Mouse (Mus musculus): ENCODE data around the gene Cyb561a3. TPM values are rescaled to one million over a fixed set of nuclear protein-coding genes. Genes with fewer than 3 reads are reported as not detected.

The Cyb561a3 gene
- polyA plus RNA-seq, 1 experiment from 2014 or later = 18.0 TPM

DNA sequence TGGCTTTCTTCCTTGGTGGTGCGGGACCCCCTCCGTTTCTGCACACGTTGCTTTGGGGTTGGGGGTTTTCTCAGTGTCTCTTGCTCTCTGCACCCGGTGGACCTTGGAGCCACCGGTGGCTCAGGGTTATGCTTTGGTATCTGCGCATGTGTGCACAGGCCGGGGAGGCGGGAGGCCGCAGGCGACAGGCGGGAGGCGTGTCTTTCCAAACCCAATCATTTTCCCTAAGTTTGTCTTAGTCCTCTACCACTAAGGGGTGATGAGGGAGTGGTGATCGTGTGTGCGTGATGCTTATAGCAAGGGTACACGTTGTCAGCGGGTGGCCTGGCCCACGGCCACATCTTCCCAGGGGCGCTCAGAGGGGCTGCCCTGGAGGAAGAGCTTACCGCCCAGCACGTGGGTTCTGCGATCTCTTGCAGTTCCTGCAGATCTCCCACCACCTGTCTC, 57.9 kb downstream of the Cyb561a3 start:
- Histone ChIP-seq H3K4me1 (replicated peaks; ENCODE audit: control insufficient read depth, insufficient read depth, low read length) (peaks cover 17% of the 10 kb centered on the region), H3K4me3 (ENCODE audit: low read depth, low read length) (peak overlapping the region; percentile 31), H3K27ac (ENCODE audit: low read depth) (no peak overlapping the region), H3K36me3 (ENCODE audit: control insufficient read depth, insufficient read depth, low read length) (peaks cover 15% of the 10 kb centered on the region), H3K9me3 (ENCODE audit: control insufficient read depth, low read length) (no peaks in the 10 kb centered on the region), H3K27me3 (replicated peaks; ENCODE audit: control insufficient read depth, insufficient read depth, low read length) (no peaks in the 10 kb centered on the region), H3K9ac (ENCODE audit: low read length) (peak overlapping the region; percentile 43), H3K4me2 (ENCODE audit: low read length) (peak overlapping the region; percentile 98)
- under 1% methylated on average over 21 of the region's 21 CpGs for WGBS
- ATAC-seq (replicated peaks; ENCODE audit: low FRiP score, low TSS enrichment, low read depth) (peak; percentile 85), DNase-seq (ENCODE audit: low spot score) (no peak)

DNA sequence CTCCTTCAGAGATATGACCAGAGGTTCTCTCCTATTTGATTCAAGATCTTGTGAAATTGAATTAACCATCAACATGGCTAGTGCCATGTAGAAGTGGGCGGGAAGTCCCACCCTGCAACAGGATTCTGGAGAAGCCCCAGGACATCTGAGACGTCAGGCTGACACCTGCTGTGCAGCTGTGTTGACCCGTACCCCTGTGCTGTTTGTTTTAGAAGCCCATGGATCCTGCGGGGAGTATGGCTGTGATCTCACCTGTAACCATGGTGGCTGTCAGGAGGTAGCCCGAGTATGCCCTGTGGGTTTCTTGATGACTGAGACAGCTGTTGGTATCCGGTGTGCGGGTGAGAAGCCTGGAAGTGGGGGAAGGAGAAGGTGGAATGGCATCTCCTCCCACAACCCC, 60.9 kb downstream of the Cyb561a3 start:
- Histone ChIP-seq H3K4me2 (ENCODE audit: low read length) (no peak overlapping the region), H3K27ac (ENCODE audit: low read depth) (no peak overlapping the region), H3K27me3 (replicated peaks; ENCODE audit: control insufficient read depth, insufficient read depth, low read length) (no peaks in the 10 kb centered on the region), H3K4me1 (replicated peaks; ENCODE audit: control insufficient read depth, insufficient read depth, low read length) (peaks cover 17% of the 10 kb centered on the region), H3K9me3 (ENCODE audit: control insufficient read depth, low read length) (no peaks in the 10 kb centered on the region), H3K4me3 (ENCODE audit: low read depth, low read length) (no peak overlapping the region), H3K36me3 (ENCODE audit: control insufficient read depth, insufficient read depth, low read length) (no peaks in the 10 kb centered on the region), H3K9ac (ENCODE audit: low read length) (no peak overlapping the region)
- DNase-seq (ENCODE audit: low spot score) = no peak
- no peak for ATAC-seq (replicated peaks; ENCODE audit: low FRiP score, low TSS enrichment, low read depth)
- WGBS = 61% methylated on average over 7 of the region's 7 CpGs

DNA sequence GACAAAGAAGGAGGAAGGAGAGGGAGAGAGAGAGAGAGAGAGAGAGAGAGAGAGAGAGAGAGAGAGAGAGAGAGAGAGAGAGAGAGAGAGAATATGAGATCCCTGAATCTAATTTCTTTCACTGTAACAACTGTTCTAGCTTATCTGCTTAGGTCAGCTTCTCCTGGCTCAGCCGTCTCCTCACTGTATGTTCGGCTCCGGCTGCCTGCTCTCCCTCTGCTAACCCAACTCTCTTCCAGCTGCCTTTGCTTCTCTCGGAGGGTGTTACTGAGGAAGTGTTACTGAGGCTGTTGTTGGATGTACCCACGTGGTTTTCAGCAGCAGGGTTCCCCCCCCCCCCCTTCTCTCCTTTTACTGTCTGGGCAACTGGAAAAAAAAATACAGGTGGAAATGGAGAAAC, 63.1 kb downstream of the Cyb561a3 start:
- Histone ChIP-seq H3K27ac (ENCODE audit: low read depth) (no peak overlapping the region), H3K9ac (ENCODE audit: low read length) (no peak overlapping the region), H3K27me3 (replicated peaks; ENCODE audit: control insufficient read depth, insufficient read depth, low read length) (no peaks in the 10 kb centered on the region), H3K36me3 (ENCODE audit: control insufficient read depth, insufficient read depth, low read length) (no peaks in the 10 kb centered on the region), H3K4me1 (replicated peaks; ENCODE audit: control insufficient read depth, insufficient read depth, low read length) (peaks cover 8% of the 10 kb centered on the region), H3K4me3 (ENCODE audit: low read depth, low read length) (no peak overlapping the region), H3K4me2 (ENCODE audit: low read length) (peak overlapping the region; percentile 27; the same call in 1 of the 2 replicates), H3K9me3 (ENCODE audit: control insufficient read depth, low read length) (no peaks in the 10 kb centered on the region)
- 15% methylated on average over 5 of the region's 5 CpGs for WGBS
- DNase-seq (ENCODE audit: low spot score) = no peak
- no peak for ATAC-seq (replicated peaks; ENCODE audit: low FRiP score, low TSS enrichment, low read depth)

DNA sequence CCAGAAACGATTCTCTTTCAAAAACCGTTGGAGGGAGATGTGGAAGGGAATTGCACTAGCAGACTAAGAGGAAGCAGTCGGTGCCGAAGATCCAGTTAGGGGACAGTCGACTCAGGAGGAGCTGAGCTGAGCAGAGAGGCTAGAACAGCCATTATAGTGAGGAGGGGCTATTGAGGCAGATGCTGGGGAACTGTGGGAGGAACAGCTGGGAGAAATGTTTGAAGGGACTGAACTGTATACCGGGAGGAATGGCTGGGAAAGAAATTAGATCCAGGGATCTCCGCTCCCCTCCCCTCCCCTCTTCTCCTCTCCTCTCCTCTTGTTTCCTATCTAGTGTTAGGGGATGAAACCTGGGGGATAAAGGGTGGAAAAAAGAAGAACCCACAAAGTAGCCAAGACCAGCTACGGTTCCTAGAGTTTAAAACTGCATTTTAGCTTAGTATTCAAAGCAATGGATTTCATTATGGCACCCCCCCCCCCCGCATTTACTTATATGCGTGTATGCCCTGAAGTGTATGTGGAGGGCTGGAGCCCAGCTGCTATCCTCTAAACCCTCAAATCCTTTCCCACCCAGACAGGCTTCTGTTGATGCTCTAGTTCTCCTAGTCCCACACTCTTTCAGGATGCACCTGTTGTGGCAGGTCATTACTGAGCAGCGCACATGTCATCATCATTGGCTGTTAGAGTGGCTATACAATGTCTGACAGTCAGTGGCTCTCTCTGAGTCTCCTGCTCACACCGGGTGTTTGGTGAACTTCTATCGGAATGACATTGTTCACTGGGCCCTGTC, 63.8 kb downstream of the Cyb561a3 start:
- no peak for ATAC-seq (replicated peaks; ENCODE audit: low FRiP score, low TSS enrichment, low read depth)
- Histone ChIP-seq H3K9me3 (ENCODE audit: control insufficient read depth, low read length) (no peaks in the 10 kb centered on the region), H3K36me3 (ENCODE audit: control insufficient read depth, insufficient read depth, low read length) (no peaks in the 10 kb centered on the region), H3K4me2 (ENCODE audit: low read length) (peak overlapping the region; percentile 27; the same call in 1 of the 2 replicates), H3K9ac (ENCODE audit: low read length) (no peak overlapping the region), H3K4me1 (replicated peaks; ENCODE audit: control insufficient read depth, insufficient read depth, low read length) (peaks cover 1% of the 10 kb centered on the region; the same call in 1 of the 2 replicates), H3K4me3 (ENCODE audit: low read depth, low read length) (no peak overlapping the region), H3K27ac (ENCODE audit: low read depth) (no peak overlapping the region), H3K27me3 (replicated peaks; ENCODE audit: control insufficient read depth, insufficient read depth, low read length) (no peaks in the 10 kb centered on the region)
- no peak for DNase-seq (ENCODE audit: low spot score)
- 48% methylated on average over 13 of the region's 13 CpGs for WGBS

Other genes starting within 250 kb of the Cyb561a3 start
- gene Syt7, start 188.1 kb upstream of the Cyb561a3 start, polyA plus RNA-seq (2014; fragmentation: Nextera tagmentation; extraction: Ambion mirVana) = 1.5 TPM in 2 replicates
- 0.35 and 0.60 TPM in 2 replicates for gene Lrrc10b, start 119.7 kb upstream of the Cyb561a3 start, polyA plus RNA-seq (2014; fragmentation: Nextera tagmentation; extraction: Ambion mirVana)
- gene Ppp1r32, start 94.2 kb upstream of the Cyb561a3 start, polyA plus RNA-seq (2014; fragmentation: Nextera tagmentation; extraction: Ambion mirVana) = 0.14 TPM in 1 of 2 replicates, not detected in the other
- 51.0 and 55.1 TPM in 2 replicates for gene Cpsf7, start 51.9 kb upstream of the Cyb561a3 start, polyA plus RNA-seq (2014; fragmentation: Nextera tagmentation; extraction: Ambion mirVana)
- 61.9 and 62.5 TPM in 2 replicates for gene Sdhaf2, start 51.0 kb upstream of the Cyb561a3 start, polyA plus RNA-seq (2014; fragmentation: Nextera tagmentation; extraction: Ambion mirVana)
- 46.0 and 46.9 TPM in 2 replicates for gene Tmem216, start 20.9 kb upstream of the Cyb561a3 start, polyA plus RNA-seq (2014; fragmentation: Nextera tagmentation; extraction: Ambion mirVana)
- 35.9 and 38.5 TPM in 2 replicates for gene Tmem138, start 190 bp downstream of the Cyb561a3 start, polyA plus RNA-seq (2014; fragmentation: Nextera tagmentation; extraction: Ambion mirVana)
- gene Ddb1, start 28.2 kb downstream of the Cyb561a3 start, polyA plus RNA-seq (2014; fragmentation: Nextera tagmentation; extraction: Ambion mirVana) = 324 and 358 TPM in 2 replicates
- gene Tkfc, start 28.5 kb downstream of the Cyb561a3 start, polyA plus RNA-seq (2014; fragmentation: Nextera tagmentation; extraction: Ambion mirVana) = 18.3 and 22.3 TPM in 2 replicates
- gene Vwce, start 57.0 kb downstream of the Cyb561a3 start, polyA plus RNA-seq (2014; fragmentation: Nextera tagmentation; extraction: Ambion mirVana) = 1.5 and 2.8 TPM in 2 replicates
- 0.34 TPM in 1 of 2 replicates, not detected in the other for gene Pga5, start 100.9 kb downstream of the Cyb561a3 start, polyA plus RNA-seq (2014; fragmentation: Nextera tagmentation; extraction: Ambion mirVana)
- 27.8 and 31.1 TPM in 2 replicates for gene Vps37c, start 111.6 kb downstream of the Cyb561a3 start, polyA plus RNA-seq (2014; fragmentation: Nextera tagmentation; extraction: Ambion mirVana)
- gene Cd5, start 161.8 kb downstream of the Cyb561a3 start, polyA plus RNA-seq (2014; fragmentation: Nextera tagmentation; extraction: Ambion mirVana) = 0.08 TPM in 1 of 2 replicates, not detected in the other

Data from intestine, embryonic 14.5 days (tissue).